Mouse (Mus musculus) intestine, postnatal 0 days (tissue): Measurements from ENCODE around the gene AA467197. TPM values are rescaled to one million over a fixed set of nuclear protein-coding genes. Genes with fewer than 3 reads are reported as not detected.

Experiments used
- ATAC-seq: fragments of 200-750 bp; cut with Nextera tagmentation; 2 replicates; pipeline ENCODE4 v1.8.0; 2017; ENCODE audit warnings: mild to moderate bottlenecking, moderate TSS enrichment, moderate library complexity
- H3K27ac ChIP-seq: fragments of 300-500 bp; sonication (generic); 2 replicates; pipeline ENCODE4 v1.5.1; 2014; ENCODE audit warnings: mild to moderate bottlenecking, low read depth, low read length, moderate library complexity
- H3K27me3 ChIP-seq: fragments of 300-500 bp; sonication (generic); replicated peaks from 2 replicates; pipeline ENCODE4 v1.6.1; 2014; ENCODE audit warnings: low read length, mixed read lengths; ENCODE audit not compliant: control insufficient read depth, insufficient read depth
- H3K36me3 ChIP-seq: fragments of 300-500 bp; sonication (generic); 2 replicates; pipeline ENCODE4 v1.6.1; 2014; ENCODE audit warnings: mild to moderate bottlenecking, moderate library complexity; ENCODE audit not compliant: control insufficient read depth, insufficient read depth
- H3K4me1 ChIP-seq: fragments of 300-500 bp; sonication (generic); replicated peaks from 2 replicates; pipeline ENCODE4 v1.6.1; 2014; ENCODE audit warnings: antibody characterized with exemption, low read length, mixed read lengths; ENCODE audit not compliant: control insufficient read depth, insufficient read depth
- H3K4me2 ChIP-seq: fragments of 300-500 bp; sonication (generic); replicated peaks from 2 replicates; pipeline ENCODE4 v1.6.1; 2014; ENCODE audit warnings: low read depth, mild to moderate bottlenecking, moderate library complexity
- H3K4me3 ChIP-seq: fragments of 300-500 bp; sonication (generic); 2 replicates; pipeline ENCODE4 v1.5.1; 2014; ENCODE audit warnings: low read depth, low read length
- H3K9ac ChIP-seq: fragments of 300-500 bp; sonication (generic); 2 replicates; pipeline ENCODE4 v1.6.1; 2014; ENCODE audit warnings: mild to moderate bottlenecking, low read depth, low read length
- H3K9me3 ChIP-seq: fragments of 300-500 bp; sonication (generic); 2 replicates; pipeline ENCODE4 v1.6.1; 2016; ENCODE audit warnings: mixed run types; ENCODE audit not compliant: control insufficient read depth
- CTCF ChIP-seq: sonication (generic); IDR thresholded peaks from 2 replicates; pipeline ENCODE4 v1.5.1; 2016; ENCODE audit warnings: low read depth, mild to moderate bottlenecking, control low read depth, antibody characterized with exemption, moderate library complexity
- WGBS: fragments of 180-500 bp; shearing (Covaris S2); extraction: QIAGEN DNeasy Blood & Tissue Kit; methylation state at CpG from one replicate; pipeline ENCODE4 v1.1.7; 2014; 5-methylcytosine and 5-hydroxymethylcytosine counted together
- polyA plus RNA-seq: library from polyadenylated mRNA; unstranded; fragments of >200 nt; fragmentation: Nextera tagmentation; extraction: Ambion mirVana; gene quantifications from 2 replicates; pipeline ENCODE4 v1.2.1, GENCODE M21; 2015

Gene AA467197
- polyA plus RNA-seq, 1 experiment from 2014 or later, result 38.4 TPM

DNA sequence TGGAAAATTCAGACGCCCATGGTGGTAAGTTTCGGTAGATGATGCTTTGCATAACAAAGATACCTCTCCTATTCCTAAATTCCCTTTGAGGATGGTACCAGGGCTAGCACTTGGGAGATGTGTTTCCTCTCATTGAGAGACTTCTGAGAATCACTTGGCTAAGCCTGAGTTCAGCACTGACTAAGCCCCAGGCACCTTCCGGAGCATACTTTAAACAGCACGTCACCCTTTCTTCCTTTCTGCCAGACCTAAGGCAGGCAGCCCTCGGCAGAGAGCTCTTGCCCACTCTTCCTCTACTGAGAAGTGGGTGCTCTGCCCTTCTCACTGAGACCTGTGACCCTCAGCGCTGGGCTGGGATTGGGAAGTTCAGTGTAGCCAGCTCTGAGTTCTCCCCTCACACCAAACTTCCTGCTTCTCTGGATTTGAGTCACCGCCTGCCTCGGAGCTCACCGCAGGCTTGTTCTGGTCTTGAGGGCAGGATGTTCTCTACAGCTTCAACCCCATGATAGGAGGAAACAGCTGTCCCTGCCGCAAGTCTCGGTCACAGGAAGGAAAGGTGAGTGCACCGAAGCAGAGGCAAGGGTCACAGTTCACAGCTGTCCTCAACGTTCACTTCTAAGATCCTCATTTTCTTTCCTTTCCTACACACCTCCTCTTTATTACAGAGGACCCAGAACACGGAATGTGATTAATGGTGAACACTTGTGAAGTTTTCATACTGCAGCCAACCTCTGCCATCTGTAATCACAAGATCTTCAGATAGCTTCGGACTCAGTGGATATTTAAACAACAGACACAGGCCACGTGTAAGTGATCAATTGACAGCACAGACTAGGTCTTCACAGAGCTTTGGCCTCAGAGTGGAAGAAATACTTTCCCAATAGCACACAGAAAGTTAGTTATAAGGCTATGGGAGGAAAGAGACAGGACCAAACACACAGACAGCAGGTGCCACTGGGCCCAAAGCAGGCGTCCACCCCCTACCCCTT lies 15.6 kb downstream of the AA467197 start:
- ATAC-seq, result 0 out of 2 replicates have a peak, but pooled peaks have one; percentile 10
- Histone ChIP-seq H3K9ac (no peak overlapping the region), H3K36me3 (no peaks in the 10 kb centered on the region), H3K4me2 (0 out of 2 replicates have a peak overlapping the region, but pooled peaks have one; percentile 4), H3K27ac (no peak overlapping the region), H3K4me1 (peaks cover 5% of the 10 kb centered on the region; the same call in 1 of the 2 replicates), H3K9me3 (no peaks in the 10 kb centered on the region), H3K27me3 (no peaks in the 10 kb centered on the region), H3K4me3 (no peak overlapping the region)
- WGBS, result 43% methylated on average over 17 of the region's 17 CpGs
- no peak for TF ChIP-seq CTCF

DNA sequence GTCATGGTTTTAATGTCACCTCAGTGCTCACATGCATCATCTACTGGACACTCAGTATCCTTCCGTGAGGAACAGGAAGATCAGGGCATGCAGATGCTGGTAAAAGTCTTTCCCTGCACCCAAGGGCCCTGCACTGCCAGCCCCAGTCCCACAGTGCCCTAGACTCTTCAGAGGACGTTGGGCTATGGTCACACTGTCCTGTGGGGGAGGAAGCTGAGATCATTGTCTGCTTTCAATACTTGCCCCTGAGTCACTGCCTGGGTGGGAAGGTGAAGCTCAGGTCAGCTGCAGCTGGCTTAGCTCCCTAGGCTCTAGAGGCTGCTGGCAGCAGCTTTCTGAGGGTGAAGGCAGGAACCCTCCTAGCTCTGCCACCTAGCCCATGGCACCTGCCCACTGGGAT lies 19.3 kb downstream of the AA467197 start:
- Histone ChIP-seq H3K9me3 (no peaks in the 10 kb centered on the region), H3K9ac (no peak overlapping the region), H3K27me3 (no peaks in the 10 kb centered on the region), H3K4me3 (no peak overlapping the region), H3K36me3 (no peaks in the 10 kb centered on the region), H3K4me2 (no peak overlapping the region), H3K27ac (no peak overlapping the region), H3K4me1 (peaks cover 13% of the 10 kb centered on the region; the same call in 1 of the 2 replicates)
- no peak for ATAC-seq
- 61% methylated on average over 2 of the region's 2 CpGs for WGBS
- TF ChIP-seq CTCF, result no peak

DNA sequence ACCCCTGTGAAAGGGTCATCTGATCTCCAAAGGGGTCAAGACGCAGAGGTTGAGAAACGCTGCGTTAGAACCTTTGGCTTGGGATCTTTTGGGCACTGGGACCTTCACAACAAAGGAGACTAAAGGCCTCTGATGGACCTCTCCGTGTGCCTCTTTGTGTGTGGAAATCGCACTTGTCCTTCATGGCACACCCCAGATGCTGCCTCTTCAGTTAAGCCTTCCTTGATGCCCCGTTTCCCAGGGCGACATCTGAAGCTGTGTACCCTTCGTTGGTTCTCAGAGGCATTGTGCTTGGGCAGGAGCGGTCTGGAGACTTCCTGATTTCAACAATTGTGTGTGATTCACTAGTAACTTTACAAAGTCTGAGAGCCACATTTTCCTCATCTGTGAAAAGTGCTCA lies 20.0 kb downstream of the AA467197 start:
- Histone ChIP-seq H3K4me3 (no peak overlapping the region), H3K36me3 (no peaks in the 10 kb centered on the region), H3K4me2 (no peak overlapping the region), H3K4me1 (peaks cover 13% of the 10 kb centered on the region; the same call in 1 of the 2 replicates), H3K9ac (no peak overlapping the region), H3K27me3 (no peaks in the 10 kb centered on the region), H3K27ac (peak overlapping the region; percentile 88; the same call in 1 of the 2 replicates), H3K9me3 (no peaks in the 10 kb centered on the region)
- no peak for ATAC-seq
- TF ChIP-seq CTCF, result no peak
- 68% methylated on average over 9 of the region's 9 CpGs for WGBS

DNA sequence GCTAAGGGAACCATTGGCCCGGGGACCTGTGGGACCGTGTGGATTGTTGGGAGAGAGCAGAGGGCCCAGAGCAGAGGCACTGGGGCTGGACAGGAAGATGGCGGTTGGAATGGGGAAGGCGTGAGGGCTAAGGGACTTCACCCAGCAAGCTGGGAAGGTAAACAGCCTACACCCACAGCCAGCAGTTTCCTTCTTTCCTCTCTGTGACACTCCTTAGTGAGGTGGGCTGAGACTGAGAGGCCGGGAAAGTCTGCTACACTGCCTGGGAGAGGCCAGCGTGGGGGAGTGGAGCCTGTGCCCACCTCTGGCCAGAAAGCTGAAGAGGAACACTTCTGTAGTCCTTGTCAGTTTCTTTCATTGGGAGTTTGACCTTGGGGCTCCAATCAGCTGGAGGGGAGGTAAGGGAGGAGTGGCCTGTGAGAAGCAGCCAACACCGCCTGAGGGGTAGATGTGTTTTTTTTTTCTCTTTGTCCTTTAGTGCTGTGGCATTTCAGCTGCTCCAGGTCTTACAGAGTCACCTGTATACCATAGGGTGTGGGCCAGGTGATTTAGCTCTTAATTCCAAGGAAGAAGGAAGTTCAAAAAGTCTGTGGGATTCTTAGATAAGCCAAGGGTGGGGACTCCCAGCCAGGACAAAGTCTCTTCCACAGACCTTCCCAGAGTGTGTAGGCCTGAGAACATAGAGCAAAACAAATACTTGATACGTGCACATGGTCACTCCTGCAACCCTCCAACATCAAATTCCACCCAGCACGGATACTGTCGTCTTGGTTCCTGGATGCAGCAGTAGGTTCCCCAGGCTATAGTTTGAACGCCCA lies 21.1 kb downstream of the AA467197 start:
- Histone ChIP-seq H3K9ac (no peak overlapping the region), H3K4me1 (peaks cover 7% of the 10 kb centered on the region; the same call in 1 of the 2 replicates), H3K27ac (peak overlapping the region; percentile 88), H3K4me3 (no peak overlapping the region), H3K27me3 (no peaks in the 10 kb centered on the region), H3K36me3 (no peaks in the 10 kb centered on the region), H3K9me3 (no peaks in the 10 kb centered on the region), H3K4me2 (peak overlapping the region; percentile 38; the same call in 1 of the 2 replicates)
- peak; percentile 94 for ATAC-seq
- no peak for TF ChIP-seq CTCF
- WGBS, result 54% methylated on average over 11 of the region's 11 CpGs

DNA sequence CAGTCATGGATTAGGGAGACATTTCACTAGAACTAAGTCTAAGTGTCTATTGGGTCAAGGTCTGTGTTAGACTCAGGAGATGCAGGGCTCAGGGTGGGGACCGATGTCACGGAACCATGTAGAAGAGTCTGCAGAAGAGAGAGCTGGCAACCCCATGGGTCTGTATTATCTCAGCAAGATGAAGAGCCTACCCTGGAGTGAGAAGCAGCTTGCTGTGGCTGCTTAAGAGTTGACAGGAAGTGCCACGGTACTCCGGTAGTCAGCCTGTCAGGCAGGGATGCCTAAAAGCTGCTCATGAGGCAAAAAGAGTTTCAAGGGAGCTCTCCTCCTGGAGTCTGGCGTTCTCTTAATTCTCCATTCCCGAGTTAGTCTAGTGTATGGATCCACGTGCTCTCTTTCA lies 23.0 kb downstream of the AA467197 start:
- no peak overlapping the region for H3K4me2 ChIP-seq
- no peak overlapping the region for H3K4me3 ChIP-seq
- no peak for TF ChIP-seq CTCF
- H3K27me3 ChIP-seq, result no peaks in the 10 kb centered on the region
- no peak overlapping the region for H3K27ac ChIP-seq
- 78% methylated on average over 7 of the region's 7 CpGs for WGBS
- no peaks in the 10 kb centered on the region for H3K9me3 ChIP-seq
- ATAC-seq, result no peak
- no peaks in the 10 kb centered on the region for H3K36me3 ChIP-seq
- H3K4me1 ChIP-seq, result peaks cover 7% of the 10 kb centered on the region; the same call in 1 of the 2 replicates
- H3K9ac ChIP-seq, result no peak overlapping the region
